Mouse (Mus musculus) liver, adult 2 months (tissue): ENCODE measurements around the gene 1110051M20Rik. TPM values are rescaled to one million over a fixed set of nuclear protein-coding genes. Genes with fewer than 3 reads are reported as not detected.
A peak's percentile ranks its signal among the peaks of the same experiment; 100 is the strongest.

Experiments
- DNase-seq: peaks from one replicate; pipeline ENCODE4 v3.0.0-alpha.2; 2011; ENCODE audit warnings: low read depth, low spot score; ENCODE audit errors: extremely low read depth
- H3K27ac ChIP-seq: fragments of 200-500 bp; replicated peaks from 2 replicates; pipeline ENCODE4 v1.5.1; 2012; ENCODE audit warnings: low read depth, mild to moderate bottlenecking, control low read depth, inconsistent platforms, low read length; ENCODE audit not compliant: insufficient read depth
- H3K27me3 ChIP-seq: fragments of 200-500 bp; 2 replicates; pipeline ENCODE4 v1.6.1; 2012; ENCODE audit warnings: mild to moderate bottlenecking, moderate library complexity, low read length, inconsistent platforms; ENCODE audit not compliant: control insufficient read depth, insufficient read depth
- H3K36me3 ChIP-seq: fragments of 200-500 bp; 2 replicates; pipeline ENCODE4 v1.6.1; 2012; ENCODE audit warnings: low read length, inconsistent platforms; ENCODE audit not compliant: control insufficient read depth, insufficient read depth
- H3K4me1 ChIP-seq: fragments of 200-500 bp; 2 replicates; pipeline ENCODE4 v1.6.1; 2011; ENCODE audit warnings: low read length; ENCODE audit not compliant: control insufficient read depth, insufficient read depth
- H3K4me3 ChIP-seq: fragments of 200-500 bp; 2 replicates; pipeline ENCODE4 v1.5.1; 2011; ENCODE audit warnings: low read depth, mild to moderate bottlenecking, control low read depth, low read length, moderate library complexity; ENCODE audit not compliant: insufficient read depth
- H3K79me2 ChIP-seq: fragments of 200-500 bp; 2 replicates; pipeline ENCODE4 v1.6.1; 2012; ENCODE audit warnings: inconsistent platforms, mild to moderate bottlenecking, low read length, moderate library complexity; ENCODE audit not compliant: control insufficient read depth, insufficient read depth
- H3K9ac ChIP-seq: fragments of 200-500 bp; 2 replicates; pipeline ENCODE4 v1.6.1; 2012; ENCODE audit warnings: low read depth, mild to moderate bottlenecking, control low read depth, inconsistent platforms, low read length
- CTCF ChIP-seq: fragments of 200-500 bp; IDR thresholded peaks from 2 replicates; pipeline ENCODE4 v1.5.1; 2011; ENCODE audit warnings: low read depth, low read length, control low read depth
- POLR2A ChIP-seq: fragments of 200-500 bp; IDR thresholded peaks from 2 replicates; pipeline ENCODE4 v1.6.1; 2011; ENCODE audit warnings: low read length, control low read depth; ENCODE audit not compliant: insufficient read depth; ENCODE audit errors: extremely low read depth
- WGBS: fragments of 180-500 bp; shearing (Covaris S2); methylation state at CpG from one replicate; pipeline ENCODE4 v1.1.7; 2018; 5-methylcytosine and 5-hydroxymethylcytosine counted together
- polyA plus RNA-seq: library from polyadenylated mRNA; depleted of rRNA; stranded (reverse); fragments of >200 nt; gene quantifications from 2 replicates; pipeline ENCODE4 v1.2.3, GENCODE M21; 2012
- total RNA-seq: library from RNA; depleted of rRNA; stranded (reverse); fragments of >200 nt; gene quantifications from 2 replicates; pipeline ENCODE4 v1.2.3, GENCODE M21; 2014

Gene 1110051M20Rik
- total and polyA plus RNA-seq, 2 experiments = 2.8 to 3.6 TPM

GRCm38 (mm10) chr2:91324761-91325421, 119.6 kb downstream of the 1110051M20Rik start:
- Histone ChIP-seq H3K27me3 (no peaks in the 10 kb centered on the region), H3K79me2 (no peaks in the 10 kb centered on the region), H3K4me3 (no peak overlapping the region), H3K27ac (no peak overlapping the region), H3K4me1 (no peaks in the 10 kb centered on the region), H3K9ac (no peak overlapping the region), H3K36me3 (no peaks in the 10 kb centered on the region)
- DNase-seq = no peak
- TF ChIP-seq CTCF = no peak
- TF ChIP-seq POLR2A = no peak
- 90% methylated on average over 15 of the region's 15 CpGs for WGBS

GRCm38 (mm10) chr2:91324346-91324745, 120.2 kb downstream of the 1110051M20Rik start:
- no peak for TF ChIP-seq POLR2A
- TF ChIP-seq CTCF = no peak
- Histone ChIP-seq H3K4me1 (no peaks in the 10 kb centered on the region), H3K27me3 (no peaks in the 10 kb centered on the region), H3K36me3 (no peaks in the 10 kb centered on the region), H3K9ac (no peak overlapping the region), H3K27ac (no peak overlapping the region), H3K79me2 (no peaks in the 10 kb centered on the region), H3K4me3 (no peak overlapping the region)
- 96% methylated on average over 1 of the region's 1 CpGs for WGBS
- no peak for DNase-seq

GRCm38 (mm10) chr2:91322490-91322889, 122.0 kb downstream of the 1110051M20Rik start:
- 69% methylated on average over 4 of the region's 4 CpGs for WGBS
- H3K27ac ChIP-seq = no peak overlapping the region
- H3K4me3 ChIP-seq = no peak overlapping the region
- no peaks in the 10 kb centered on the region for H3K27me3 ChIP-seq
- H3K36me3 ChIP-seq = no peaks in the 10 kb centered on the region
- H3K79me2 ChIP-seq = no peaks in the 10 kb centered on the region
- no peak overlapping the region for H3K9ac ChIP-seq
- TF ChIP-seq CTCF (no peak), POLR2A (no peak)
- no peak for DNase-seq
- no peaks in the 10 kb centered on the region for H3K4me1 ChIP-seq

- no peak overlapping the region for H3K9ac ChIP-seq
- TF ChIP-seq CTCF (no peak), POLR2A (no peak)
- no peak overlapping the region for H3K27ac ChIP-seq
These were observed 122.6 kb downstream of the 1110051M20Rik start for GRCm38 (mm10) chr2:91321923-91322322.

GRCm38 (mm10) chr2:91320559-91321529, 123.7 kb downstream of the 1110051M20Rik start:
- Histone ChIP-seq H3K27ac (no peak overlapping the region), H3K4me1 (no peaks in the 10 kb centered on the region), H3K36me3 (no peaks in the 10 kb centered on the region), H3K4me3 (no peak overlapping the region), H3K79me2 (no peaks in the 10 kb centered on the region), H3K9ac (no peak overlapping the region), H3K27me3 (no peaks in the 10 kb centered on the region)
- peak; percentile 33 for DNase-seq
- no peak for TF ChIP-seq POLR2A
- no peak for TF ChIP-seq CTCF
- 52% methylated on average over 10 of the region's 10 CpGs for WGBS

More at GRCm38 (mm10) chr2:91321923-91322322, 122.6 kb downstream of the 1110051M20Rik start:
- no peaks in the 10 kb centered on the region for H3K27me3 ChIP-seq
- no peaks in the 10 kb centered on the region for H3K36me3 ChIP-seq
- DNase-seq = no peak
- 96% methylated on average over 2 of the region's 2 CpGs for WGBS
- no peaks in the 10 kb centered on the region for H3K4me1 ChIP-seq
- H3K4me3 ChIP-seq = no peak overlapping the region
- no peaks in the 10 kb centered on the region for H3K79me2 ChIP-seq
